15 mouse cellular contexts compared by ENCODE assay signal in genomic region chr11:111202780-111203179, GRCm38 (mm10).
"Had no signal": no experiment of that assay in that cellular context is flagged by ENCODE, and none has a peak within 500 bp of the region (broad histone marks: within the 10 kb centered on the region; RNA-seq: fewer than 3 reads in every experiment).

No protein-coding gene starts in this region.

- DNase-seq: liver, postnatal 0 days; lung, adult 2 months; lung, postnatal 14 days; lung, postnatal 36 days; retina, postnatal 1 day; right cerebral cortex, adult 18-20 months; right cerebral cortex, postnatal 25 days; right cerebral cortex, postnatal 4 days; spleen, adult 18-20 months; thymus, adult 18-20 months; thymus, postnatal 25 days; thymus, postnatal 4 days had no signal

- ATAC-seq: liver, postnatal 0 days; lung, postnatal 0 days; midbrain, embryonic 13.5 days; midbrain, embryonic 15.5 days had no signal
